Mouse (Mus musculus) bone marrow, adult 2 months (tissue): ENCODE measurements around the gene Hist1h3a. TPM values are rescaled to one million over a fixed set of nuclear protein-coding genes. Genes with fewer than 3 reads are reported as not detected.
"Not testable (repeated sequence)": the region's sequence is repeated elsewhere in the genome, so short reads cannot be mapped to it uniquely, and the experiment has no call there.

Experiments
- H3K27ac ChIP-seq: fragments of 200-500 bp; 2 replicates; pipeline ENCODE4 v1.5.1; 2012; ENCODE audit warnings: low read depth, mild to moderate bottlenecking, control low read depth, inconsistent platforms, low read length; ENCODE audit not compliant: control insufficient read depth, poor library complexity, insufficient read depth
- H3K4me1 ChIP-seq: fragments of 200-500 bp; 2 replicates; pipeline ENCODE4 v1.6.1; 2011; ENCODE audit warnings: low read length; ENCODE audit not compliant: control insufficient read depth, insufficient read depth
- H3K4me3 ChIP-seq: fragments of 200-500 bp; replicated peaks from 2 replicates; pipeline ENCODE3; 2011; ENCODE audit warnings: mild to moderate bottlenecking, low read depth, low read length, control low read depth; ENCODE audit not compliant: control insufficient read depth
- CTCF ChIP-seq: fragments of 200-500 bp; IDR thresholded peaks from 2 replicates; pipeline ENCODE4 v1.5.1; 2011; ENCODE audit warnings: low read length, control low read depth; ENCODE audit not compliant: control insufficient read depth, insufficient read depth
- POLR2A ChIP-seq: fragments of 200-500 bp; IDR thresholded peaks from 2 replicates; pipeline ENCODE4 v1.6.1; 2011; ENCODE audit warnings: low read depth, mild to moderate bottlenecking, control low read depth, low read length, borderline replicate concordance; ENCODE audit not compliant: control insufficient read depth
- WGBS: fragments of 180-500 bp; shearing (Covaris S2); methylation state at CpG from one replicate; pipeline ENCODE4 v1.1.7; 2018; 5-methylcytosine and 5-hydroxymethylcytosine counted together
- polyA plus RNA-seq: library from polyadenylated mRNA; stranded (reverse); fragments of >200 nt; gene quantifications from 2 replicates; pipeline ENCODE4 v1.2.4, GENCODE M21; 2011; ENCODE audit warnings: low replicate concordance; ENCODE audit not compliant: missing spikeins, insufficient read depth, insufficient read length

Gene Hist1h3a
- polyA plus RNA-seq, 1 experiment = 30.9 TPM

DNA sequence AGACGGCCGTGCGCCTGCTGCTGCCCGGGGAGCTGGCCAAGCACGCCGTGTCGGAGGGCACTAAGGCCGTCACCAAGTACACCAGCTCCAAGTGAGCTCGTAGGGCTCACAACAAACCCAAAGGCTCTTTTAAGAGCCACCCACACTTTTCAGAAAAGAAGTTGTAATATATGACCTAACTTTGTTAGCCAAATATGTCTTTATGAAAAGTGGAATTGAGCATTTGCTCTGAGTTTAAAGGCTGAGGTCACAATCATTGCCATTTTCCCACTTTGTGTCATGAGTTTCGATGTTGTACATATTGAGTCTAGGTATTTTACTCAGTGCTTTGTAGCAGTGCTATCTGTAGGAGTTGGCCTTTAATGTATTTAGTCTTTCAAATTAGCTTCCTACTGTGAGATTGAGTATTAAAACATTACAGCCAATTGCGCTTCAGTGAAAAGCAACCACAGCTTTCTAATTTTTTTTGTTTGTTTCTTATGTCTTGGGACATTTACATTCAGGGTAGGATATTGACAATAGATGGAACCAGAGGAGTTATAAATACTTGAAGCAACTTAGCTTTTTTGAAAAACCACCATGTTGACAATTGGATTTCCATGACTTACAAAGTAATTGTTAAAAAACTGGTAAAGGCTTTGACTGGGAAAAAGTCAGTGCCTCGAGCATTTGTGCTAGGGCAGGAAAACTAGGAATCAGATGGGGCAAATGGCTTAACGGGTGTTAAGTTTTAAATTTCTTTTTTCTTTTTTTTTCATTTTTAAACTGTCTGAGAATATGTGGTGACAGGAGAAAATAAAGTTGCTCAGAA is 14.9 kb downstream of the Hist1h3a start:
- Histone ChIP-seq H3K27ac (peak overlapping the region; percentile 98), H3K4me1 (no peaks in the 10 kb centered on the region; the same call in 1 of the 2 replicates), H3K4me3 (peak overlapping the region; percentile 24)
- 6% methylated on average over 13 of the region's 13 CpGs for WGBS
- TF ChIP-seq CTCF (no peak), POLR2A (peak; percentile 54; the same call in 1 of the 2 replicates)

DNA sequence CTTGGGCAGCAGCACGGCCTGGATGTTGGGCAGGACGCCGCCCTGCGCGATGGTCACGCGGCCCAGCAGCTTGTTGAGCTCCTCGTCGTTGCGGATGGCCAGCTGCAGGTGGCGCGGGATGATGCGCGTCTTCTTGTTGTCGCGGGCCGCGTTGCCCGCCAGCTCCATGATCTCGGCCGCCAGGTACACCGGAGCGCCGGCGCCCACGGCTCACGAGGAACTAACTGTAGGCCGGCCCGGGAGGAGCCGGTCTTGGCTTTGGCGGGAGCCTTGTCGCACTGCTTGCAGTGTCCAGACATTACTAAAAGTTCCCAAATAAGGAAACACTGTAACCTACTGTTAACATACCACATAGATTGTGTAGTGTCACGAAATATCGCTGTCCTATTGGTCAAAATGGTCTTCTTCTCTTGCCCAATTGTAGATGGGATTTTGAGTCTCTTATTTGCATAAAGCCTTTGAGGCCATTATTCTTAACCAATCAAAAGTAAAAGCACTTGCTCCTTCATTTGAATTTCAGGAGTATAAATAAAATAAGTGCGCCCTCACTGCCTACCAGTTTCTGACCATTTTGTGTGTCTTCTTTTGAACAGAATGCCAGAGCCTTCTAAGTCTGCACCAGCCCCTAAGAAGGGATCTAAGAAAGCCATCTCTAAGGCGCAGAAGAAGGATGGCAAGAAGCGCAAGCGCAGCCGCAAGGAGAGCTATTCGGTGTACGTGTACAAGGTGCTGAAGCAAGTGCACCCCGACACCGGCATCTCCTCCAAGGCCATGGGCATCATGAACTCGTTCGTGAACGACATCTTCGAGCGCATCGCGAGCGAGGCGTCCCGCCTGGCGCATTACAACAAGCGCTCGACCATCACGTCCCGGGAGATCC is 15.7 kb downstream of the Hist1h3a start, which contains the start of gene Hist1h2bb:
Gene Hist1h2bb, plus strand, starts transcription at position 534 of the 880 bp plus-strand sequence.
- peak; percentile 93 for TF ChIP-seq POLR2A
- Histone ChIP-seq H3K27ac (peak within 1 kb of the TSS; percentile 100), H3K4me3 (peak within 1 kb of the TSS; percentile 69)

DNA sequence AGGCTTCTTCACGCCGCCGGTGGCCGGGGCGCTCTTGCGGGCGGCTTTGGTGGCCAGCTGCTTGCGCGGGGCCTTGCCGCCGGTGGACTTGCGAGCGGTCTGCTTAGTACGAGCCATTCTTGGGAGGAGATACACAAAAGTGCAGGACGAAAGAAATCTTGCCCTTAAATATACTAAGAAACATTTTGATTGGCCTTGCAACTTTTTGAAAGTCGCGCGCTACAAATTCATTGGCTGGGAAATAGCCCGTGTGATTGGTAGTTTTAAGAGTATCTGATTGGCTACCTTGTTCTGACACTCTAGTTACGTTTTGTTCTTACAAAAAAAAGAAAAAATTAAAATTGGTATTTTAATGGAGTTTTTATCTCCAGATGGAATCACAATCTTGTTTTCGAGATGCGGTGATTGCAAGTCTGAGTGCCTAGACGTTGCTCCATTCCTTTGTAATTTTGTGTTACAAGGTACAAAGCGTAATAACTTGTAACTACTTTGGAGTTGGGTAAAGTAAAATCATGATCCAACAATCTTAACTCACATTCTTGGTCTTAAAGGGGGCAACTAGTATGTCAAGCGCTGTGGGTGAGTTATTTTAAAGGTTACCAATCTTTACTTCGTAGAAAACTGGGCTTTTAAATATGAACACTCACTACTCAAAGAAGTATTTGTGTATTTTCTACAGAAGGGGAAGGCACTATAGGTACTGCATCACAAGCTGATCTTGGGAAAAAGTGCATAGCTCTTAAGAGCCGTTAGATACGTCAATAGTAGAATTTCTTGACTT is 16.6 kb downstream of the Hist1h3a start, which contains the start of gene Hist1h3c:
Gene Hist1h3c, minus strand, starts transcription at position 222 of the 781 bp plus-strand sequence.
- peak within 1 kb of the TSS; percentile 69 for H3K4me3 ChIP-seq
- under 1% methylated on average over 28 of the region's 28 CpGs for WGBS
- H3K27ac ChIP-seq = peak within 1 kb of the TSS; percentile 100
- no peaks in the 10 kb centered on the region; the same call in 1 of the 2 replicates for H3K4me1 ChIP-seq
- TF ChIP-seq POLR2A = peak; percentile 90; the same call in 1 of the 2 replicates
- TF ChIP-seq CTCF = no peak

More for the DNA sequence above, 15.7 kb downstream of the Hist1h3a start, which contains the start of gene Hist1h2bb:
- not testable (repeated sequence) for H3K4me1 ChIP-seq
- under 1% methylated on average over 44 of the region's 58 CpGs for WGBS

DNA sequence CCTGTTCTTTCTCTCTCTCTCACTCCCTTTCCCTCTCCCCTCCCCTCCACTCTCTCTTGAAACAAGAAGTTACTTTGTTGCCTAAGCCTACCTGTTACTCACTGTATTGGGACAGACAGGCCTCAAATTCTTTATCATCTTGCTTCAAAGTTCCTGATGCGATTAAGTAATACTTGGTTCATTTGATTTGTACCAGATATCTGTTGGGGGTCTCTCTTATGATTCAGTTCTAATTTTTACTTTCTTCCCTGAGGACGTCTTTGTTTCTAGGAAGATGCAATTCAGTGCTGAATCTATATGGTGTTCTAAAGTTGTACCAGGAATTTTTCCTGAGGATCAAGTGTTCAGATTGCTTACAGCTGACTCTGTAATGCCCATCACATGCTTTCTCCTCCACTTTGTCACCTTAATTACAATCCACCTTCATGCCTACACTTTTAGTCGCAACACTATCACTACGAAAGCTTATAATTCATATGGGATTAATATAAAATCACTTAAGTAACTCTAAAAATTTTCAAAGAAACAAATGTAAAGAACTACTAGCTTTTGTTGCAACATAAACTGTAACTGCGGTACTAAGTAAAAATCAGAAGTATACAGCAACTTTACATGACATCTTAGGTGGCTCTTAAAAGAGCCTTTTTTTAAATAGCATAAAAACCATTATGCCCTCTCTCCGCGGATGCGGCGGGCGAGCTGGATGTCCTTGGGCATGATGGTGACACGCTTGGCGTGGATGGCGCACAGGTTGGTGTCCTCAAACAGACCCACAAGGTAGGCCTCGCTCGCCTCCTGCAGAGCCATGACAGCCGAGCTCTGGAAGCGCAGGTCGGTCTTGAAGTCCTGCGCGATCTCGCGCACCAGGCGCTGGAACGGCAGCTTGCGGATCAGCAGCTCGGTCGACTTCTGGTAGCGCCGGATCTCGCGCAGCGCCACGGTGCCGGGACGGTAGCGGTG is 17.5 kb downstream of the Hist1h3a start:
- no peak for TF ChIP-seq CTCF
- no peak; the same call in 1 of the 2 replicates for TF ChIP-seq POLR2A
- Histone ChIP-seq H3K4me3 (peak overlapping the region; percentile 67), H3K4me1 (no peaks in the 10 kb centered on the region; the same call in 1 of the 2 replicates), H3K27ac (peak overlapping the region; percentile 82)
- WGBS = 3% methylated on average over 23 of the region's 36 CpGs

DNA sequence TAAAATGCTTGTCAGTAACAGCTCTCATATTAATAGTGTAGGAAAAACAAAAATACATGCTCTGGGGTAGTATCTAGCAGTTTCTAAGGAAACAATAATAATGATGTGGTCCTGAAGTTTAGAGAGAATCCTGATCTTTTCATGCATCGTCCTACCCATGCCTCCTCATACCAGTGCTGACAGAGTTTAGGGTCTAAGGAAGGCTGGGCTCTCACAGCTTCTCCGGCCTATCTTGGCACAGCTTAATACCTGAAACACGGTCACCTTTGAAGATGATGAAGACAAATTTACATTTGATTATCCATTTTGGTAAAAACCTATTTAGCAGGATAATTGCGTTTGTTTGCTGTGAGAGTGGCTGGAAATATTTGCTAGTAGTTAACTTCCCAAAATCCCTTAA is 18.2 kb downstream of the Hist1h3a start:
- peak overlapping the region; percentile 18; the same call in 1 of the 2 replicates for H3K27ac ChIP-seq
- 65% methylated on average over 4 of the region's 4 CpGs for WGBS
- no peaks in the 10 kb centered on the region; the same call in 1 of the 2 replicates for H3K4me1 ChIP-seq
- no peak for TF ChIP-seq POLR2A
- TF ChIP-seq CTCF = no peak
- peak overlapping the region; percentile 35 for H3K4me3 ChIP-seq

DNA sequence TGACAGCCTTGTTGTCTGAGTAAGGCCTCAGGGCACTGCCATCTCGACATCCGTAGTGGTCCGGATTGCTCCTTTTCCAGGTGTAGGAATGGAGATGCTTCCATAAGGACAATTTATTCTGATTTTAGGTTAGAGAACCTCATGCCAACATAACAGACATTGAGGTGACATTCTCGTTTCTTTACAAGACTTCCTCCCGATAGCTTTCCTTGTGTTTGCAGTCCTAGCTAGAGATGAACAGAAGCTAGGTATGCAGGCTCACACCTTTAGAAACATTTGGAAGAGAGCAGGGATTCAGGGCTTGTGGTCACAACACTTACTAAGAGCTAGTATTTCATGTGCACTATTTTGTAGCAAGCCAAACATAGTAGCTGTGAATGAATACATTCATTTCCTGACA is 19.0 kb downstream of the Hist1h3a start:
- no peak for TF ChIP-seq POLR2A
- no peak for TF ChIP-seq CTCF
- Histone ChIP-seq H3K4me3 (no peak overlapping the region), H3K27ac (peak overlapping the region; percentile 46; the same call in 1 of the 2 replicates), H3K4me1 (no peaks in the 10 kb centered on the region; the same call in 1 of the 2 replicates)
- WGBS = 84% methylated on average over 5 of the region's 5 CpGs
